Mouse (Mus musculus) thymus, postnatal 4 days (tissue): ENCODE results near the gene Emg1.
A peak's percentile ranks its signal among the peaks of the same experiment; 100 is the strongest.
"Not testable (repeated sequence)": the region's sequence is repeated elsewhere in the genome, so short reads cannot be mapped to it uniquely, and the experiment has no call there.

Source experiments
- DNase-seq: peaks from one replicate; pipeline ENCODE4 v3.0.0; 2021

The Emg1 gene

DNA sequence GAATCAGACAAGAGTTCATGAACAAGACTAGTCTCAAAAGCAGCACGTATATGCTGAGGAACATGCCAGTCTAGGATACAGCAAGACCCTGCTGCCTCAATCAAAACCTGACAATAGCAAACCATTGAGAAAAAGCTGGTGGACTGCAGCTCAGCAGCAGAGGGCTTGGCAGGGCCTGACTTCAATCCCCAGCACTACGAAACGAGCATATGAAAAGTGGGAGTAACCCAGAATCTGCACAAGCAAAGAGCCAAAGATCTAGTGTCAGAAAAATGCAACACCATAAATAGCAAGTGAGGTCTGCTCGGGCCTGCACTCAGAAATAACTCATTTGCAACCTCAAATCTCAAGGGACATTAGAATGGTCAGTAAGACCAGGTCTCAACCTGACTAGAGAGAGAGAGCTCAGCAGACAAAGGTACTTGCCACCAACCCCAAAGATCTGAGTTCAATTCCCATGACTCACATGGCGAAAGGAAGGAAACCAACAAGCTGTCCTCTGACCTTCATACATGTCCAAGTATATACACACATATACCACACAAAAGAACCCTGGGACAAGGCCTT lies 5.8 kb downstream of the Emg1 start:
- DNase-seq, result no peak

DNA sequence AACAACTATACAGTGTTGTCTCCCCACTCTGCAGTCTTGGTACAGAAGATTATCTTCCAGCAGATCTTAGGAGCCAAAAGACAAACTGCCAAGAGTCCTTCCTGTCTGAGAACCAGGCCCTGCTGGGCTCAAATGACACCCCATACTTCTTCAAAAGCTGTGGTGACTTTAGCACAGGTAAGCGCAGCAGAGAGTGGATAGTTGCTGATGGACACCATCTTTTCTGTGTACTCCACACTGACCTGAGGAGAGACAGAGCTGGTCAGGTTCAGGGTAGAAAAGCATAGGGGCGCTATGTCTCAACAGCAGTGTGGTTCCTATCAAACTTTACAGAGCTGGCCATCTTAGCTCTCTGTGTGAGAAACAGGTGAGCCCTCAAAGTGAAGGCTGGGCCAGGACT lies 7.6 kb downstream of the Emg1 start:
- DNase-seq, result no peak

GRCm38 (mm10) chr6:124703789-124704188 lies 8.2 kb downstream of the Emg1 start:
- DNase-seq, result no peak

GRCm38 (mm10) chr6:124702784-124703103 lies 9.2 kb downstream of the Emg1 start:
- peak; percentile 89 for DNase-seq

DNA sequence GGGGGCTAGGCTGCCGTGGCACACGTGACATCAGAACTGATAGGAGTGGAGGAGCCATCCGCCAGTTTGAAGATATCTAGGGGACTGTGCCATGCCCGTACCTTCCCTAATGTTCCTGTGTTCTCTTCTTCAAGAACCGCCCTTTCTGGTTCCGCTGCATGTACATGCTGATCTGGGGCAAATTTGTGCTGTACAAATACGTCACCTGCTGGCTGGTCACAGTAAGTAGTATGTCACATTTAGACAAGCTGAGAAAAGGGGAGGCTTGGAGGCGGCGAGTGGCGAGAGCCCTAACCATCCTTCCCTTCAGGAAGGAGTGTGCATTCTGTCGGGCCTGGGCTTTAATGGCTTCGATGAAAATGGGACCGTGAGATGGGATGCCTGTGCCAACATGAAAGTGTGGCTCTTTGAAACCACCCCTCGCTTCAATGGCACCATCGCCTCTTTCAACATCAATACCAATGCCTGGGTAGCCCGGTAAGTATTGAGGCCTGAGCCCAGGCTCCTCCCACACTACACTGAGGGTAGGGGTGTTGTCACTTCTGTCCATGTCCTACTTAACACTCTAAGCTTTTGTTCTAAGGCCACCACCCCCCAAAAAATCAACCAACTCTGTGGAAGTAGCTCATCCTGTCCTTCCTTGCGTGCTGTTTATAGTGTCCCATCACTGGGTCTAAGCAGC lies 9.7 kb downstream of the Emg1 start:
- DNase-seq, result no peak

GRCm38 (mm10) chr6:124701338-124701737 lies 10.6 kb downstream of the Emg1 start:
- DNase-seq, result peak; percentile 70

DNA sequence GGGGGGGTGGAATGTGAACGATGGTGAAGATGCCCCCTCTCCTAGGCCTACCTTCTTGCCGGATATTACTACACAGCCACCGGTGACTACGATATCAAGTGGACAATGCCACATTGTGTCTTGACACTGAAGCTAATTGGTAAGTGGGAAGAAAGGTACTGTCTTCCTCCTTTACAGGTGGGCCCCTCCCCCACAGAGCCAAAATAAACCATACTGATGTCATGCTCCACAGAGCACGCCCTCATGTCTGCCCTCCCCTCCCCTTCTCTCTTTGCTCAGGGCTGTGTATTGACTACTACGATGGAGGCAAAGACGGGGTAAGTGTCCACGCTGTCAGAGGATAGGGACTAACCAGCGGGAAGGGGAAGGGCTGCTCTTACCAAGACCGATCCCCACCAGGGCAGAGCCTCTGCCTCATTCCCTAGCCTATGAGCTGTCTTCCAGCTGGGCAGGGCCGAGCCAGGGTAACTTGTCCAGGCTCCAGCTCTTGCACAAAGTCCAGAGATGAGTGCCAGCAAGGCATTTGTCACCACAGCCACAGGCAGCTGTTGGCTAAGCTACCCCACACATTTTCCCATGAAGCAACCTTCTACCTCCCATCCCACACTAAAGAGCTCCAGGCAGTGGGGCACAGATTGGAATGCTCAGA lies 11.9 kb downstream of the Emg1 start:
- DNase-seq, result no peak

- no peak for DNase-seq
These were observed 12.6 kb downstream of the Emg1 start for GRCm38 (mm10) chr6:124699366-124699765.

- DNase-seq, result no peak
These were observed 13.2 kb downstream of the Emg1 start for GRCm38 (mm10) chr6:124698751-124699150.

- DNase-seq, result no peak
These were observed 15.4 kb downstream of the Emg1 start for GRCm38 (mm10) chr6:124696441-124697150.

- DNase-seq, result peak; percentile 36
These were observed 17.6 kb downstream of the Emg1 start for GRCm38 (mm10) chr6:124694166-124694955.

DNA sequence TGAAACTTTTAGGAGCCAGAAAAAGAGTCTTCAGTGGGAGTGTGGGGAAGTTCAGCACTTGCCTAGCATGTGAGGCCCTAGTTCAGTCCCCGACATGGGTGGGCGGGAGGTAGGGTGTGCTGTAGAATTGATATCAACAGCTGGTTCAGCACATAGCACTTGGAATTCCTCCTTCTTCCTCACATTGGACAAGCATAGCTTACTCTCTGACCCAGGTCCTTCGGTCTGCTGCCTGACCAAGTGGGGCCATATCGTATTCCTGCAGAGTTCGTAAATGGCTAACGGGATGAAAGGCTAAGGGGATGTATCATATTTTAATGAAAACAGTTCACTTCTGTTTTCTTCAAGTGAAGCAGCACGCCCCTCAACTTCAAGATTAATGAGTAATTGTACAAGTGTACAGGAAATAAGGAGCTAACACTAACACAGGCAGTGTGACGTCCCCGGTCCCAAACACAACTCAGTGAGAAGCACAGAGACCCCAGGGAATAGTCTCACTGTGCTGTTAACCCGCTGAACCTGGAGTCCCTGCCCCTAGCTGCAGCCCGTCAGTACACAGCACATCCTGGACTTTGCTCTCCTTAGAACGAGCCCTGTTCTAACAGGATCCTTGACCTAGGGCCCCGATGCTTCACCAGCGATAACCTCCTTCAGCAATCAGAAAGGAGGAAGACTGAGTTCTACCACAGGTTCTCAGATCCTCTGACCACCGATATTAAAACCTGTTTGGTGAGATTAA lies 18.6 kb downstream of the Emg1 start:
- no peak for DNase-seq

GRCm38 (mm10) chr6:124690517-124690916 lies 21.5 kb downstream of the Emg1 start:
- no peak for DNase-seq

- DNase-seq, result no peak
These were observed 23.0 kb downstream of the Emg1 start for GRCm38 (mm10) chr6:124689011-124689410.

DNA sequence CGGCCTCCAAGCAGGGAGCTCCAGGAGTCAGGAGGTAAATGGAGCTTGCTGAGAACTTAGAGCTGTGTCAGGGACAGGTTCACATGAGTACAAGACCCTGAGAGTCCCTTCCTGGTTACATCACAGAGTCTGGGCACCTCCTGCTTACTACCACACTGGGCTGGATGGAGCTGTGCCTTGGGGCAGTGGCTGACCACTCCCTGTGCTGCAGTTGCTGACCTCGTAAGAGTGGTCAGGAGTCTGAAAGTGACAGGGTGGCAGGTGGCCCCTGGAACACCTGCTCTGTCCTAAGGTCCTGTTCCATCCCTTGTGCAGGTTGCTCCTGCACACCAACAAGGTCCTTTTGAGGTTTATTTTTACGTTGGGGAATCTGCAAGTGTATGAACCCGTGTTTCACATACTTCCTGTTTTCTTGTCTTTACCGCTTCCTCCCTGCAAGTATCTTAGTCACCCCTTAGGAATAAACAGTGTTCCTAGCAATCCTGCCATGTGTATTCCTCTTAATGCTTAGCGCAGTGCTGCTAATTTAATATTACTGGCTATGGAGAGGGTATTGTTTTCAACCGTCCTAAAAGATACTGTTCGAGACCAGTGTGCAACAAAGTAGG lies 23.7 kb downstream of the Emg1 start:
- DNase-seq, result no peak

GRCm38 (mm10) chr6:124686644-124687043 lies 25.3 kb downstream of the Emg1 start:
- not testable (repeated sequence) for DNase-seq

GRCm38 (mm10) chr6:124685606-124686386 lies 26.2 kb downstream of the Emg1 start:
- no peak for DNase-seq

DNA sequence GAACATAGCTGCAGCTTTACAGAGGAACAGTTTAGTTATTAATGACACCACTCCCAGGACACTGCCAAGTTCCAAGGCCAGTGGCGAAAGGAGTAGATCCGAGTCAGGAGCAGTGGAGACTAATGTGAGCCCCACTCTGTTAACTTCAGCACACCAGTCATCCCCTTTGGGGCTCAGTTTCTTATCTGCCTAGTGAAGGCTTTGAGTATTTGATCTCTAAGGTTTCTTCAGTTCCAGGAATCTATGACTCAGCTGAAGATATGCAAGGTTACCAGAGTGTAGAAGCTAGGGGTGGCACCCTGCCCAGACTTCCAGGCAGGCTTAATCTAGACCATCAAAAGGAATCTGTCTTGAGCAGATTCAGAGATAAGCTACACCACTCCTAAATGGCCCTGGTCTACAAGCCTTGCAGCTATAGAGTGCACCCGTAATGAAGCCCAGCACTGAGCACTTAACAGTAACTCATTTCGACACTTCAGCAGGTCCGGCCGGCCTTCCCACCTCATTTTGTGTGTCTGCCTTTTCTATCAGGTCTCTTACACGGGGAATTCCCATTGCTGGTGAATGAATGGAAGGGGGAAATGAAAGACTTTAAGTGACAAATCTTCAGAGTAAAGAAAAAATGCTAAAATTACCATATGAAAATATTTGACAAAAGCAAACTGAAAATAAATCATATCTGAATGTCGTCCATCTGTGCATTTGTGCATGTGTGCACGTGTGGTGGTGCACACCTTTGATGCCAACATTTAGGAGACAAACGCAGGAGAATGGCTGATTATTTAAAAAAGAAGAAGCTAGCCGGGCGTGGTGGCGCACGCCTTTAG lies 28.2 kb downstream of the Emg1 start:
- DNase-seq, result no peak

- DNase-seq, result not testable (repeated sequence)
These were observed 29.7 kb downstream of the Emg1 start for GRCm38 (mm10) chr6:124682291-124682690.

GRCm38 (mm10) chr6:124679486-124679885 lies 32.5 kb downstream of the Emg1 start:
- no peak for DNase-seq
